Mouse (Mus musculus) lung, postnatal 36 days (tissue): ENCODE results near the gene Mnd1.

Experiments
- DNase-seq: peaks from one replicate; pipeline ENCODE4 v3.0.0; 2022; ENCODE audit warnings: mixed read lengths

The Mnd1 gene

GRCm38 (mm10) chr3:84157559-84158350 lies 2.2 kb upstream of the Mnd1 start:
- no peak for DNase-seq

GRCm38 (mm10) chr3:84157011-84157410 lies 1.4 kb upstream of the Mnd1 start:
- DNase-seq, result no peak

GRCm38 (mm10) chr3:84156105-84156504 lies 519 bp upstream of the Mnd1 start:
- no peak for DNase-seq

- DNase-seq, result no peak
Observed at GRCm38 (mm10) chr3:84155146-84155545, 440 bp downstream of the Mnd1 start.

GRCm38 (mm10) chr3:84154721-84155141 lies 855 bp downstream of the Mnd1 start:
- DNase-seq, result no peak

GRCm38 (mm10) chr3:84149831-84150230 lies 5.8 kb downstream of the Mnd1 start:
- DNase-seq, result no peak

- DNase-seq, result no peak
Observed at GRCm38 (mm10) chr3:84140947-84141346, 14.6 kb downstream of the Mnd1 start.

- DNase-seq, result no peak
Observed at GRCm38 (mm10) chr3:84136509-84136908, 19.1 kb downstream of the Mnd1 start.

- DNase-seq, result no peak
Observed at GRCm38 (mm10) chr3:84135933-84136332, 19.7 kb downstream of the Mnd1 start.

- peak; percentile 65 for DNase-seq
Observed at GRCm38 (mm10) chr3:84135387-84135786, 20.2 kb downstream of the Mnd1 start.

GRCm38 (mm10) chr3:84131369-84131768 lies 24.2 kb downstream of the Mnd1 start:
- DNase-seq, result no peak

GRCm38 (mm10) chr3:84130776-84131175 lies 24.8 kb downstream of the Mnd1 start:
- no peak for DNase-seq

- no peak for DNase-seq
Observed at GRCm38 (mm10) chr3:84128871-84129870, 26.4 kb downstream of the Mnd1 start.

GRCm38 (mm10) chr3:84127431-84127830 lies 28.2 kb downstream of the Mnd1 start:
- no peak for DNase-seq

GRCm38 (mm10) chr3:84126721-84127120 lies 28.9 kb downstream of the Mnd1 start:
- no peak for DNase-seq

GRCm38 (mm10) chr3:84125704-84126289 lies 29.8 kb downstream of the Mnd1 start:
- no peak for DNase-seq

- DNase-seq, result peak; percentile 74
Observed at GRCm38 (mm10) chr3:84123461-84123860, 32.1 kb downstream of the Mnd1 start.

GRCm38 (mm10) chr3:84118718-84119117 lies 36.9 kb downstream of the Mnd1 start:
- no peak for DNase-seq

GRCm38 (mm10) chr3:84118178-84118577 lies 37.4 kb downstream of the Mnd1 start:
- DNase-seq, result peak; percentile 18

- DNase-seq, result no peak
Observed at GRCm38 (mm10) chr3:84108614-84109013, 47.0 kb downstream of the Mnd1 start.

- no peak for DNase-seq
Observed at GRCm38 (mm10) chr3:84106106-84106505, 49.5 kb downstream of the Mnd1 start.

GRCm38 (mm10) chr3:84103536-84103935 lies 52.0 kb downstream of the Mnd1 start:
- peak; percentile 57 for DNase-seq

- no peak for DNase-seq
Observed at GRCm38 (mm10) chr3:84092875-84093274, 62.7 kb downstream of the Mnd1 start.
